Mouse (Mus musculus): Measurements from ENCODE around the gene Carns1. TPM values are rescaled to one million over a fixed set of nuclear protein-coding genes. Genes with fewer than 3 reads are reported as not detected.

Carns1 gene
- polyA plus RNA-seq (2012; rRNA removed): 2.5 and 2.7 TPM in 2 replicates

GRCm38 (mm10) chr19:4175368-4175947 is at the start of gene Carns1:
Gene Carns1, minus strand, starts transcription at chr19:4175479.
- TF ChIP-seq CTCF (IDR thresholded peaks at IDR 0.05; ENCODE audit: control insufficient read depth, insufficient read depth, insufficient replicate concordance, low read depth, low read length) (no peak), POLR2A (IDR thresholded peaks at IDR 0.05; ENCODE audit: control insufficient read depth, low read depth, low read length) (no peak)
- H3K4me3 ChIP-seq (ENCODE audit: control insufficient read depth, low read depth, low read length): no peak within 1 kb of the TSS
- no peak within 1 kb of the TSS for H3K27ac ChIP-seq (ENCODE audit: control insufficient read depth, insufficient read depth, low read depth, low read length)
- no peaks in the 10 kb centered on the region for H3K27me3 ChIP-seq (ENCODE audit: control insufficient read depth, insufficient read depth, low read length)
- H3K36me3 ChIP-seq (ENCODE audit: control insufficient read depth, insufficient read depth, low read length): no peaks in the 10 kb centered on the region
- no peaks in the 10 kb centered on the region; the same call in none of the 2 replicates for H3K4me1 ChIP-seq (ENCODE audit: control insufficient read depth, insufficient read depth, low read length)

GRCm38 (mm10) chr19:4222165-4222564 is 46.9 kb upstream of the Carns1 start:
- no peaks in the 10 kb centered on the region for H3K27me3 ChIP-seq (ENCODE audit: control insufficient read depth, insufficient read depth, low read length)
- no peaks in the 10 kb centered on the region for H3K4me1 ChIP-seq (ENCODE audit: control insufficient read depth, insufficient read depth, low read length)
- H3K4me3 ChIP-seq (ENCODE audit: control insufficient read depth, low read depth, low read length): no peak overlapping the region

GRCm38 (mm10) chr19:4220957-4221743 is 45.9 kb upstream of the Carns1 start:
- Histone ChIP-seq H3K27ac (ENCODE audit: control insufficient read depth, insufficient read depth, low read depth, low read length) (no peak overlapping the region), H3K4me3 (ENCODE audit: control insufficient read depth, low read depth, low read length) (no peak overlapping the region), H3K4me1 (ENCODE audit: control insufficient read depth, insufficient read depth, low read length) (peaks cover under 1% of the 10 kb centered on the region), H3K36me3 (ENCODE audit: control insufficient read depth, insufficient read depth, low read length) (no peaks in the 10 kb centered on the region), H3K27me3 (ENCODE audit: control insufficient read depth, insufficient read depth, low read length) (no peaks in the 10 kb centered on the region)
- no peak for TF ChIP-seq CTCF (IDR thresholded peaks at IDR 0.05; ENCODE audit: control insufficient read depth, insufficient read depth, insufficient replicate concordance, low read depth, low read length)
- TF ChIP-seq POLR2A (IDR thresholded peaks at IDR 0.05; ENCODE audit: control insufficient read depth, low read depth, low read length): no peak

More at GRCm38 (mm10) chr19:4222165-4222564, 46.9 kb upstream of the Carns1 start:
- no peak for TF ChIP-seq CTCF (IDR thresholded peaks at IDR 0.05; ENCODE audit: control insufficient read depth, insufficient read depth, insufficient replicate concordance, low read depth, low read length)
- no peak for TF ChIP-seq POLR2A (IDR thresholded peaks at IDR 0.05; ENCODE audit: control insufficient read depth, low read depth, low read length)
- no peak overlapping the region for H3K27ac ChIP-seq (ENCODE audit: control insufficient read depth, insufficient read depth, low read depth, low read length)
- H3K36me3 ChIP-seq (ENCODE audit: control insufficient read depth, insufficient read depth, low read length): no peaks in the 10 kb centered on the region; the same call in 1 of the 2 replicates

GRCm38 (mm10) chr19:4220416-4220815 is 45.1 kb upstream of the Carns1 start:
- no peaks in the 10 kb centered on the region for H3K27me3 ChIP-seq (ENCODE audit: control insufficient read depth, insufficient read depth, low read length)

GRCm38 (mm10) chr19:4219943-4220342 is 44.7 kb upstream of the Carns1 start:
- Histone ChIP-seq H3K4me3 (ENCODE audit: control insufficient read depth, low read depth, low read length) (no peak overlapping the region), H3K27ac (ENCODE audit: control insufficient read depth, insufficient read depth, low read depth, low read length) (no peak overlapping the region), H3K4me1 (ENCODE audit: control insufficient read depth, insufficient read depth, low read length) (peaks cover 9% of the 10 kb centered on the region), H3K36me3 (ENCODE audit: control insufficient read depth, insufficient read depth, low read length) (no peaks in the 10 kb centered on the region), H3K27me3 (ENCODE audit: control insufficient read depth, insufficient read depth, low read length) (no peaks in the 10 kb centered on the region)
- TF ChIP-seq POLR2A (IDR thresholded peaks at IDR 0.05; ENCODE audit: control insufficient read depth, low read depth, low read length) (no peak), CTCF (IDR thresholded peaks at IDR 0.05; ENCODE audit: control insufficient read depth, insufficient read depth, insufficient replicate concordance, low read depth, low read length) (no peak)

More at GRCm38 (mm10) chr19:4220416-4220815, 45.1 kb upstream of the Carns1 start:
- Histone ChIP-seq H3K36me3 (ENCODE audit: control insufficient read depth, insufficient read depth, low read length) (no peaks in the 10 kb centered on the region), H3K4me1 (ENCODE audit: control insufficient read depth, insufficient read depth, low read length) (peaks cover 6% of the 10 kb centered on the region), H3K4me3 (ENCODE audit: control insufficient read depth, low read depth, low read length) (no peak overlapping the region), H3K27ac (ENCODE audit: control insufficient read depth, insufficient read depth, low read depth, low read length) (no peak overlapping the region)
- TF ChIP-seq POLR2A (IDR thresholded peaks at IDR 0.05; ENCODE audit: control insufficient read depth, low read depth, low read length): no peak
- TF ChIP-seq CTCF (IDR thresholded peaks at IDR 0.05; ENCODE audit: control insufficient read depth, insufficient read depth, insufficient replicate concordance, low read depth, low read length): no peak

GRCm38 (mm10) chr19:4218784-4219183 is 43.5 kb upstream of the Carns1 start:
- peaks cover 13% of the 10 kb centered on the region for H3K4me1 ChIP-seq (ENCODE audit: control insufficient read depth, insufficient read depth, low read length)
- H3K27me3 ChIP-seq (ENCODE audit: control insufficient read depth, insufficient read depth, low read length): no peaks in the 10 kb centered on the region; the same call in 1 of the 2 replicates

GRCm38 (mm10) chr19:4218293-4218692 is 43.0 kb upstream of the Carns1 start:
- H3K27me3 ChIP-seq (ENCODE audit: control insufficient read depth, insufficient read depth, low read length): no peaks in the 10 kb centered on the region; the same call in 1 of the 2 replicates
- H3K27ac ChIP-seq (ENCODE audit: control insufficient read depth, insufficient read depth, low read depth, low read length): no peak overlapping the region
- TF ChIP-seq POLR2A (IDR thresholded peaks at IDR 0.05; ENCODE audit: control insufficient read depth, low read depth, low read length): no peak
- no peak for TF ChIP-seq CTCF (IDR thresholded peaks at IDR 0.05; ENCODE audit: control insufficient read depth, insufficient read depth, insufficient replicate concordance, low read depth, low read length)
- H3K36me3 ChIP-seq (ENCODE audit: control insufficient read depth, insufficient read depth, low read length): no peaks in the 10 kb centered on the region
- H3K4me1 ChIP-seq (ENCODE audit: control insufficient read depth, insufficient read depth, low read length): peaks cover 18% of the 10 kb centered on the region
- no peak overlapping the region for H3K4me3 ChIP-seq (ENCODE audit: control insufficient read depth, low read depth, low read length)

More at GRCm38 (mm10) chr19:4218784-4219183, 43.5 kb upstream of the Carns1 start:
- Histone ChIP-seq H3K4me3 (ENCODE audit: control insufficient read depth, low read depth, low read length) (no peak overlapping the region), H3K27ac (ENCODE audit: control insufficient read depth, insufficient read depth, low read depth, low read length) (no peak overlapping the region), H3K36me3 (ENCODE audit: control insufficient read depth, insufficient read depth, low read length) (no peaks in the 10 kb centered on the region)
- TF ChIP-seq POLR2A (IDR thresholded peaks at IDR 0.05; ENCODE audit: control insufficient read depth, low read depth, low read length) (no peak), CTCF (IDR thresholded peaks at IDR 0.05; ENCODE audit: control insufficient read depth, insufficient read depth, insufficient replicate concordance, low read depth, low read length) (no peak)

All from testis, adult 2 months (tissue).